9 mouse cellular contexts compared by ENCODE assay signal in genomic region chr11:54927346-54928140, GRCm38 (mm10). TPM values are rescaled to one million over a fixed set of nuclear protein-coding genes. Genes with fewer than 3 reads are reported as not detected.
A peak's percentile ranks its signal among the peaks of the same experiment; 100 is the strongest.
DNase-seq lines count a peak whose midpoint lies in the region; ATAC-seq and TF ChIP-seq lines count a peak whose summit lies in the region.
"Had no signal": no experiment of that assay in that cellular context is flagged by ENCODE, and none has a peak within 500 bp of the region (broad histone marks: within the 10 kb centered on the region; RNA-seq: fewer than 3 reads in every experiment).

No protein-coding gene starts in this region.

- TF ChIP-seq POLR2A in testis, adult 2 months (IDR thresholded peaks at IDR 0.05; ENCODE audit: control insufficient read depth, low read depth, low read length): no peak

- DNase-seq in urinary bladder, postnatal 25 days (ENCODE audit: low spot score): peak; percentile 65
- no peak for DNase-seq in urinary bladder, adult 2 months (ENCODE audit: low spot score)
- DNase-seq in cerebellum, adult 9-10 months: peak; percentile 62
- DNase-seq in gastrocnemius, postnatal 10 days: peak; percentile 79
- peak; percentile 60 for DNase-seq in limb, embryonic 10.5 days (ENCODE audit: low spot score)
- peak; percentile 42 to 67 for DNase-seq in natural killer cell, adult 2 months (ENCODE audit: low spot score in 2 of 2)

- no peak overlapping the region for H3K4me2 ChIP-seq in intestine, embryonic 15.5 days (replicated peaks)
- H3K4me2 ChIP-seq: embryonic facial prominence, embryonic 15.5 days had no signal

- no peaks in the 10 kb centered on the region for H3K27me3 ChIP-seq in intestine, embryonic 15.5 days (replicated peaks)
- no peaks in the 10 kb centered on the region for H3K27me3 ChIP-seq in limb, embryonic 10.5 days (ENCODE audit: low read depth, poor library complexity, severe bottlenecking)
- H3K27me3 ChIP-seq in testis, adult 2 months (ENCODE audit: control insufficient read depth, insufficient read depth, low read length): no peaks in the 10 kb centered on the region
- H3K27me3 ChIP-seq: embryonic facial prominence, embryonic 15.5 days had no signal

- WGBS in intestine, embryonic 15.5 days: 75% methylated on average over 14 of the region's 14 CpGs
- 80% methylated on average over 14 of the region's 14 CpGs for WGBS in limb, embryonic 10.5 days

- no peak overlapping the region for H3K27ac ChIP-seq in intestine, embryonic 15.5 days
- no peak overlapping the region for H3K27ac ChIP-seq in limb, embryonic 10.5 days
- no peak overlapping the region for H3K27ac ChIP-seq in testis, adult 2 months (ENCODE audit: control insufficient read depth, insufficient read depth, low read depth, low read length)
- H3K27ac ChIP-seq: embryonic facial prominence, embryonic 15.5 days had no signal

- TF ChIP-seq CTCF in testis, adult 2 months (IDR thresholded peaks at IDR 0.05; ENCODE audit: control insufficient read depth, insufficient read depth, insufficient replicate concordance, low read depth, low read length): peak; percentile 73

- no peak overlapping the region for H3K4me3 ChIP-seq in intestine, embryonic 15.5 days (replicated peaks)
- H3K4me3 ChIP-seq in limb, embryonic 10.5 days: no peak overlapping the region
- no peak overlapping the region for H3K4me3 ChIP-seq in testis, adult 2 months (ENCODE audit: control insufficient read depth, low read depth, low read length)
- H3K4me3 ChIP-seq: embryonic facial prominence, embryonic 15.5 days had no signal

- H3K36me3 ChIP-seq in intestine, embryonic 15.5 days: peaks cover 35% of the 10 kb centered on the region
- peaks cover 52% of the 10 kb centered on the region for H3K36me3 ChIP-seq in limb, embryonic 10.5 days
- H3K36me3 ChIP-seq in testis, adult 2 months (ENCODE audit: control insufficient read depth, insufficient read depth, low read length): no peaks in the 10 kb centered on the region

- H3K9me3 ChIP-seq in intestine, embryonic 15.5 days: no peaks in the 10 kb centered on the region
- H3K9me3 ChIP-seq in limb, embryonic 10.5 days (replicated peaks): no peaks in the 10 kb centered on the region
- H3K9me3 ChIP-seq: embryonic facial prominence, embryonic 15.5 days had no signal

- ATAC-seq in intestine, embryonic 15.5 days: peak; percentile 67

- H3K9ac ChIP-seq in intestine, embryonic 15.5 days: no peak overlapping the region
- H3K9ac ChIP-seq: embryonic facial prominence, embryonic 15.5 days had no signal

- H3K4me1 ChIP-seq in intestine, embryonic 15.5 days (replicated peaks): no peaks in the 10 kb centered on the region
- H3K4me1 ChIP-seq in limb, embryonic 10.5 days: no peaks in the 10 kb centered on the region
- no peaks in the 10 kb centered on the region for H3K4me1 ChIP-seq in testis, adult 2 months (ENCODE audit: control insufficient read depth, insufficient read depth, low read length)
- H3K4me1 ChIP-seq: embryonic facial prominence, embryonic 15.5 days had no signal

RNA-seq across cellular contexts. Expression of gene Gpx3, which starts 25.3 kb away (rescaled TPM):
- polyA plus RNA-seq in urinary bladder, adult 2 months (2012; rRNA removed): 53.0 and 110 TPM in 2 replicates
- 10 to 100 TPM; 23.2 to 36.0 TPM for total RNA-seq in gastrocnemius, postnatal 10 days (2021)
- polyA plus RNA-seq in intestine, embryonic 15.5 days (2015; fragmentation: Nextera tagmentation; extraction: Ambion mirVana): 308 and 352 TPM in 2 replicates
- polyA plus RNA-seq in limb, embryonic 10.5 days (2016; fragmentation: Nextera tagmentation; extraction: Ambion mirVana): 52.0 and 60.7 TPM in 2 replicates
- polyA plus RNA-seq in testis, adult 2 months (2012; rRNA removed): 13.0 and 145 TPM in 2 replicates

RNA-seq across cellular contexts. Expression of gene Tnip1, which starts 35.2 kb away (rescaled TPM):
- polyA plus RNA-seq in urinary bladder, adult 2 months (2012; rRNA removed): 19.5 and 25.0 TPM in 2 replicates
- 10 to 100 TPM; 31.7 to 37.5 TPM for total RNA-seq in gastrocnemius, postnatal 10 days (2021)
- polyA plus RNA-seq in intestine, embryonic 15.5 days (2015; fragmentation: Nextera tagmentation; extraction: Ambion mirVana): 22.7 and 24.5 TPM in 2 replicates
- polyA plus RNA-seq in limb, embryonic 10.5 days (2016; fragmentation: Nextera tagmentation; extraction: Ambion mirVana): 10.0 and 14.0 TPM in 2 replicates
- polyA plus RNA-seq in testis, adult 2 months (2012; rRNA removed): 5.4 and 7.2 TPM in 2 replicates
